Mouse (Mus musculus) erythroblast, adult 5-6 weeks (primary cell): ENCODE results near the gene Sfxn3. TPM values are rescaled to one million over a fixed set of nuclear protein-coding genes. Genes with fewer than 3 reads are reported as not detected.

Source experiments
- ATAC-seq: replicated peaks from 2 replicates; pipeline ENCODE4 v1.8.0; 2016; ENCODE audit warnings: moderate number of reproducible peaks, mild to moderate bottlenecking, moderate TSS enrichment, inconsistent platforms; ENCODE audit not compliant: poor library complexity, low FRiP score, severe bottlenecking
- total RNA-seq, 2 experiments: library from RNA; stranded (forward) in 1 of 2; stranded (reverse) in 1 of 2; fragments of 150-400 nt in 1 of 2; fragments of 200-764, 138-1000 nt in 1 of 2; gene quantifications; 2 replicates each; pipeline versions ENCODE4 v1.2.3 to v1.2.4; 2015 to 2017; ENCODE audit warnings: low replicate concordance in 2 of 2

The Sfxn3 gene
- total RNA-seq, 2 experiments from 2014 or later, result 3.4 to 16.7 TPM

- ATAC-seq, result no peak
Measured at GRCm38 (mm10) chr19:45044389-45044927, 2.8 kb upstream of the Sfxn3 start.

DNA sequence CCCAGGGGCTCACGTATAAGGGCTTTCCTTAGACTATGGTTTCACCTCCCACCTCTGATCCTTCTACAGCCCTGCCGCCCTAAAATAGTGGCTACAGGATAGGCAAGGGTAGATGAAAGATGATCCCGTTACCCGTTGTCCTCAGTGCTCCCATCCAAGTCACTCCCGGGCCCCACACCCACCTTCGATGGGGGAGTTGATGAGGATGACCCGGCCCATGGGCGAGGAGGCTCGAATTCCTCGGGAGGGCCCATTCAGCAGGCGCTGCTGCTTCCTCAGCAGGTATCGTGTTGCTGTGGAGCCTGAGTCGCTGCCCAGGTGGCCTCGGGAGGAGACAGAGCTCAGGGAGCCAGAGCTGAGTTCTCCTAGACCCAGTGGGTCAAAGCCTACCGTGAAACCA, 2.1 kb upstream of the Sfxn3 start:
- ATAC-seq, result no peak

DNA sequence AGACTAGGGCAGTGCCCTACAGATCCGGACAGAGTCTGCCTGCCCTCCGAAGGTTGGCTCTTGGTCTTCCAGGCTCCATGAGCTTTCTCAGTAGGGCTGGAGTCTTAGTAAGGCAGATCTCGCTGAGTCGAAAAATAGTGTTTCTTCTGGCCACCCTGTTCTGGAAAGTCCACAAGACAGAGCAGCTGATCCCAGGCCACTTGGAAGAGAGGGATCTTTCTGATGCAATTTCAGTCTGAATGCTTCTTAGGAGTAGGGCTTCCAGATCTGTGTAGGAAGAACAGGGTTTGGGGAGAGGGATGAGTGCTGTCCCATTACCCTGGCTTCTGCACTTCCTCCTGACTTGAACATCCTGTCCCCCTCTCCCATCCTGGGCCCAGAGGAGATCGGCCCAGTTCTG, 1.7 kb upstream of the Sfxn3 start, which contains the start of gene Pdzd7:
TSS of gene Pdzd7 (minus strand) at position 67 of the 400 bp plus-strand sequence.
- no peak for ATAC-seq

- peak; percentile 47 for ATAC-seq
Measured at GRCm38 (mm10) chr19:45046523-45047321, 581 bp upstream of the Sfxn3 start.

GRCm38 (mm10) chr19:45047935-45048643, 786 bp downstream of the Sfxn3 start:
- peak; percentile 50 for ATAC-seq

GRCm38 (mm10) chr19:45048644-45049365, 1.5 kb downstream of the Sfxn3 start:
- no peak for ATAC-seq

DNA sequence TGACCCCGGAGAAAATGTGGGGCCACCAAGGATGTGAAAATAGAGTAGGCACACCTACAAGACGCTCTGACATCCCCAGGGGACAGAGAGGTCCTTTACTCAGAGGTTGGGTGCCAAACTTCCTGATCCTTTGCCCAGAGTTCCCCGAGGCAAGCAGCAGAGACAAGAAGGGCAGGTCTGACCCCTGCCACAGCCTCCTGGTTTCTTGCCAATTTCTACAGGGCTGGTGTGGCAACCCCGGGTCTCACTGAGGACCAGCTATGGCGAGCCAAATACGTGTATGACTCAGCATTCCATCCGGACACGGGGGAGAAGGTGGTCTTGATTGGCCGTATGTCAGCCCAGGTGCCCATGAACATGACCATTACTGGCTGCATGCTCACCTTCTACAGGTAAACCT, 2.2 kb downstream of the Sfxn3 start:
- ATAC-seq, result no peak

DNA sequence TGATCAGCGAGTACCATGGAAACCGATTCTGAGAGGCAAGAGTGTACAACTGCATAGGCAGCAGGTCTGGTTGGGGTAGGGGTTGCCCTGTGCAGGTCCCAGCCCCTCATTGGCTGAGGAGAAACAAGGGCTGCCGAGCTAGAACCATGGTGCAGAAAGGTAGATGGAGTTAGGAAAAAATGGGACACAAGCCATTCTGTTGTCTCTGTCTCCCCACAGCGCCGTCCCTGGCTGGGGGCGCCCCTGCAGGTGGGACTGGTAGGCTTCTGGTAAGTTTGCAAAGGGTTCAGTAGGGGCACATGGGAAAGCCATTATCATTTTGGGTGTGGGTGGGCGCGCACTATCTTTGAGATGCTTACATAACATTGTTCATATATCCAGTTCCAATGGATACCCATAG, 6.1 kb downstream of the Sfxn3 start:
- no peak for ATAC-seq

- no peak for ATAC-seq
Measured at GRCm38 (mm10) chr19:45054892-45055690, 7.8 kb downstream of the Sfxn3 start.

DNA sequence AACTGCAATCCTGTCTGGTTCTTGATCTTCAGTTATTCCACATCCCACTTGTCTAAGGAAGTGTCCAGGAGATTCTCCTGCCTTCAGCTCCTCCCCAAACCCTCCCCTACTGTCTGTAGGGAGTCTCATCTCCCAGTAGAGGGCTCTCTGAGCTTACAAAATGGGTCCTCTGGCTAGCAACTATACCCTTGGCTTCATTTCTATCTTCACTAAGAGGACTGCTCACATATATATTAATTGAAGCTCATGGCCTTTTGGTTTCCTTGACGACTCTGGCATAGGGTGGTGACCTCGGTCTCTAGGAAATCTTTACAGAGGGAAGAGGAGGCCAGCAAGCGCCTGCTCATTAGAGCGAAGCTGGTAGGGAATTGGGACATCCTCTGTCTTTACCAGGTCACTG, 9.1 kb downstream of the Sfxn3 start:
- ATAC-seq, result no peak

DNA sequence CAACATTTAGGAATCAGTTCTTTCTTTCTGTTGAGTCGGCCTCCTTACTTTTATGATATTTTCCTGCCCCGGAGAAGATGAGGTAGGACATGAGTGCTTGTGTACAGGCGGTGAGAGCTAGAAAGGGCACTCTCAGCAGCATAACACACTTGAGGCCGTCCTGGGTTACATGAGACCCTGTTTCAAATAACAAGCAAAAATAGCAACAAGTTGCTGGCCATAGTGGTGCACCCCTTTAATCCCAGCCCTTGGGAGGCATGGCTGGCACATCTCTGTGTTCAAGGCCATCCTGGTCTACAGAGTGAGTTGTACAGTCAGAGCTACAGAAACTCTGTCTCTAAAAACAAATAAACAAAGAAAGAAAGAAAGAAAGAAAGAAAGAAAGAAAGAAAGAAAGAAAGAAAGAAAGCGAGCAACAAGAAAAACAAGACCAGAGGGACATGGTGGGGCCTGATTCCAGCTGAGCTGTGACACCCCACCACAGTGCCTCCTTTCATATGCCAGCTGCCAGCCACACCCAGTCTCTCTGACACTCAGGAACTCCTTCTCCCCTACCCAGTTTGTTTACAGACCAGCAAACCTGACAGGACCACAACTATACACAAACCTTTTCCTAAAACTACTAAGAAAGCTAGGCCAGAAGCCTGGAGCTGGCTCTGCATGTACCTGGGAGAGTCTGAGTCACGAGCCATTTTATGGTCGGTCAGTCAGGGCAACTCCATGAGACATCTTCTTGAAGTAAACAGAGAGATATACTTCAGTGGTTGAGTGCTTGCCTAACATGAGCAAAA, 9.8 kb downstream of the Sfxn3 start:
- no peak for ATAC-seq

GRCm38 (mm10) chr19:45057724-45058112, 10.4 kb downstream of the Sfxn3 start:
- no peak for ATAC-seq

DNA sequence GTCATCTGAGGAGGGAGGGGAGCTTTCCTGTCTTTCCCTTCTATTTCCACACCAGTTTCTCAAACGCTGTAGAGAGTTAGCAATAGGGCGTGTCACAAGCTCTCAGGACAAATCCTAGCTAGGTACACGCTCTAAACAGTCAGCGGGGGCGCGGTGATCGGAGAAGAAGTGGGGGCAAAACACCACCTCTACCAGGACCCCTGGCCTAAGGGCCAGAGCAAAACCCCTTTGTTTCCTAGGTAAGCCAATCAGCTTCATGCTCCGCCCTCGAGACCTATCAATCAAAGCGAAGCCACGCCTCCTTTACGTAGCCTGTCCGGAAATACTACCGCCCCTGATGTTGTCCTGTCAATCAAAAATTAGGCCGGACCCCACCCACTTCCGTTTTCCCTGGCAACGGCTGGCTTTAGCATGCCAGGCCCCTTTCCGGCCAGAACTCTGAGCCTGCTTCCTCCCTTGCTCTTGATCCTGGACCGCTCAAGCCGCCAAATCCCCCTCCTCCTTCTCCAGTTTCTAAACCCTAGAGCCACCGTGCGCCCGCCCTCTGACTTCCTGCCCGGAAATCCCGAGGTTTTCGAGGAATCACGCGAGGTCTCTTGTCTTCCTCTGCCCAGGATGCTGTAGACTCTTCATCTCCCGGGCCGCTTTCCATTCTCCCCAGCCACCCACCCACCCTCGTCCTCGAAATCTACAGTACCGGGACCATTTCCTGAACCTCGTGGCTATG, 11.0 kb downstream of the Sfxn3 start:
- peak; percentile 93 for ATAC-seq

DNA sequence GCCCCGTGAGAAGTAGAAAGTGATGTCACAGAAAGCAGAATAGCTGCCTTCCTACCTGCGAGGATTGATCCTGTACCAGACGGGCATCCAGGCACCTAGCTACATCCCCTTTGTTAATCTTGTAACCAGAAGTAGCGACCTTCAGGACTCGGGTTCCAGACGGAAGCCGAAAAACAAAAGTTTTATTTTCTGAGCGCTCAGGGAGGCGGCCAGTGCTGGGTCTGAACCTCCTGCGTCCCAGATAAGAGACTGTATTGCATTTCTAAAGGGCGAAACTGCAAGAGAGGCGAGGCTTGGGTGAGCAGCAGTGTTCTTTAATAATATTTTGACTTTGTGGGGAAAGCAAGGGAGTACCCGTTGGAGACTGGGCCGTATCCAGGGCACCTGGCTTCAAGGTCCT, 11.5 kb downstream of the Sfxn3 start:
- ATAC-seq, result peak; percentile 63

GRCm38 (mm10) chr19:45063565-45064292, 16.4 kb downstream of the Sfxn3 start:
- peak; percentile 48 for ATAC-seq

- no peak for ATAC-seq
Measured at GRCm38 (mm10) chr19:45065226-45065625, 17.9 kb downstream of the Sfxn3 start.

DNA sequence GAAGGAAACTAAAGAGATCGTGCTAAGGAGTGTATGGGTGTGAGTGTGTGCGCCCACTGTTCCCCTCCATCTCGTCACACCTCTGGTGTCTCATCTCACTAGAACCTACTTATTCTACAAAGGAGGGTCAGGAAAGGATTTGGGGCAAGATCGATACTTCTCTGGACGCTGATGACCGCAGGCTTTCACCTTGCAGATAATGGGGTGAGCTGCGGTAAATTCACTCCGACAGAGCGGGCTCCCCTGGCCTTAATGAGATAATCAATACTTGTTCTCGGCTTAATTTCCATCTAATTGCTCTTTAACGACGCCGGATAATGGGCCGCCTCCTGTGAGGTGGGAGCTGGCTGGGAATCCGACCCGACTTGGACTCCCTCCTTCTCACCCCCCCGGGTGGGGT, 19.9 kb downstream of the Sfxn3 start:
- no peak for ATAC-seq
